ENCODE assay signal across 17 mouse cellular contexts in genomic region chr4:58477691-58478090, GRCm38 (mm10).
A peak's percentile ranks its signal among the peaks of the same experiment; 100 is the strongest.
DNase-seq lines count a peak whose midpoint lies in the region; ATAC-seq and TF ChIP-seq lines count a peak whose summit lies in the region.
"Had no signal": no experiment of that assay in that cellular context is flagged by ENCODE, and none has a peak within 500 bp of the region (broad histone marks: within the 10 kb centered on the region; RNA-seq: fewer than 3 reads in every experiment).

No protein-coding gene starts in this region.

- 85% methylated on average over 8 of the region's 8 CpGs for WGBS in stomach, postnatal 0 days

- TF ChIP-seq CTCF in gastrocnemius, adult 2 months (IDR thresholded peaks at IDR 0.05) = no peak
- no peak for TF ChIP-seq CTCF in stomach, postnatal 0 days (IDR thresholded peaks at IDR 0.05; ENCODE audit: low read depth)

- intact Hi-C loops in gastrocnemius, adult 2 months (cut with DNase I) = no loop called here

- no peaks in the 10 kb centered on the region for H3K27me3 ChIP-seq in stomach, postnatal 0 days (ENCODE audit: control insufficient read depth, insufficient read depth, low read length)
- H3K27me3 ChIP-seq: hindbrain, embryonic 12.5 days had no signal

- peak overlapping the region; percentile 58 for H3K27ac ChIP-seq in gastrocnemius, adult 2 months
- no peak overlapping the region for H3K27ac ChIP-seq in stomach, postnatal 0 days (replicated peaks)
- H3K27ac ChIP-seq: hindbrain, embryonic 12.5 days had no signal

- H3K36me3 ChIP-seq in stomach, postnatal 0 days (ENCODE audit: control insufficient read depth, insufficient read depth, low read length) = peaks cover 3% of the 10 kb centered on the region; the same call in 1 of the 2 replicates
- H3K36me3 ChIP-seq: hindbrain, embryonic 12.5 days had no signal

- H3K4me2 ChIP-seq in stomach, postnatal 0 days (replicated peaks; ENCODE audit: low read depth) = no peak overlapping the region
- H3K4me2 ChIP-seq: hindbrain, embryonic 12.5 days; lung, embryonic 14.5 days; midbrain, embryonic 11.5 days had no signal

- no peak overlapping the region for H3K9ac ChIP-seq in stomach, postnatal 0 days (ENCODE audit: low read length)
- H3K9ac ChIP-seq: hindbrain, embryonic 12.5 days; lung, embryonic 14.5 days had no signal

- H3K9me3 ChIP-seq in stomach, postnatal 0 days (ENCODE audit: control insufficient read depth, low read length) = no peaks in the 10 kb centered on the region
- H3K9me3 ChIP-seq: hindbrain, embryonic 12.5 days had no signal

- no peak for TF ChIP-seq EP300 in stomach, postnatal 0 days (optimal IDR thresholded peaks at IDR 0.05)

- DNase-seq in gastrocnemius, adult 2 months = peak; percentile 40
- no peak for DNase-seq in gastrocnemius, postnatal 4 days (ENCODE audit: low spot score in 2 of 2)
- DNase-seq in right cerebral cortex, adult 18-20 months = peak; percentile 85
- DNase-seq in right cerebral cortex, postnatal 4 days = no peak
- peak; percentile 10 to 11 for DNase-seq in layer of hippocampus, postnatal 36 days
- no peak for DNase-seq in stomach, postnatal 0 days (ENCODE audit: low spot score)
- no peak for DNase-seq in adrenal gland, adult 2 months
- DNase-seq in urinary bladder, adult 2 months (ENCODE audit: low spot score) = no peak
- DNase-seq: adrenal gland, postnatal 36 days; cerebellum, adult 11 months; kidney, adult 11 months; kidney, postnatal 4 days; liver; lung, embryonic 14.5 days; thymus, postnatal 25 days had no signal

- ATAC-seq in stomach, postnatal 0 days (ENCODE audit: low FRiP score, low TSS enrichment) = 0 out of 2 replicates have a peak, but pooled peaks have one; percentile 21

- H3K4me1 ChIP-seq in stomach, postnatal 0 days (replicated peaks; ENCODE audit: control insufficient read depth, insufficient read depth) = no peaks in the 10 kb centered on the region
- H3K4me1 ChIP-seq: hindbrain, embryonic 12.5 days had no signal

- H3K4me3 ChIP-seq in gastrocnemius, adult 2 months = no peak overlapping the region
- no peak overlapping the region for H3K4me3 ChIP-seq in stomach, postnatal 0 days (ENCODE audit: low read depth, low read length)
- H3K4me3 ChIP-seq: hindbrain, embryonic 12.5 days had no signal

Comparison
In these comparisons a context has a peak if more than half of its experiments do, and no peak if none do; other contexts are left out.
1. DNase-seq: peak in gastrocnemius, adult 2 months (single experiment), right cerebral cortex, adult 18-20 months (single experiment) and layer of hippocampus, postnatal 36 days (2 of 2); none in gastrocnemius, postnatal 4 days (0 of 2), right cerebral cortex, postnatal 4 days (single experiment), stomach, postnatal 0 days (single experiment), adrenal gland, adult 2 months (single experiment) and urinary bladder, adult 2 months (single experiment).